Mouse (Mus musculus) left cerebral cortex, postnatal 36 days (tissue): Measurements from ENCODE around the gene Tmem186. TPM values are rescaled to one million over a fixed set of nuclear protein-coding genes. Genes with fewer than 3 reads are reported as not detected.
A peak's percentile ranks its signal among the peaks of the same experiment; 100 is the strongest.

Experiments used
- DNase-seq, 2 experiments: peaks; one replicate each; pipeline ENCODE4 v3.0.0; 2021 to 2022; ENCODE audit warnings: low spot score in 2 of 2, mixed read lengths in 1 of 2
- intact Hi-C: fragments of 180-260 bp; cut with DNase I; formaldehyde crosslinking; loops from one replicate; pipeline ENCODE4 v1.15.1; 2025
- total RNA-seq, 2 experiments: library from RNA; stranded (reverse); gene quantifications; 2 replicates each; pipeline ENCODE4 v1.2.3; 2021

Tmem186 gene
- total RNA-seq, 2 experiments from 2014 or later: 12.0 to 13.4 TPM

DNA sequence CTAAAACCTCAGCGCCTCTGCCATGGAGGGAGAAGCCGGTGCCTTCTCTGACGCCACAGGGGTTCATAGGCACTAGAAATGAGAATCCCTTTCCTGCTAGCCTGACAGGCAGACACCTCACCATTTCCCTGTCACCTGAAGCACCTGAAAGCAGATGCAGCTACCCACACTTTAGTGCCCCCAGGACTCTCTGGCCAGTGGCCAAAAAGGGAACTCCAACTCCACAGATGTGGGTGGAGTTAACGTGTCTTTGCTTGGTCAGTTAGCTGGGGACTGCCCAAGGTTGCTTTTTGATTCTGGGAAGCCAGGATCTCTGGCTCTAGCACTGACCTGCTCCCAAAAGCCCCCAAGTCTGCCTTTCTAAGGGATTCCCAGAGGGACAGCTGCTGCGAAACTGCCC, 31.9 kb upstream of the Tmem186 start:
- intact Hi-C loops: no loop called here
- no peak for DNase-seq

DNA sequence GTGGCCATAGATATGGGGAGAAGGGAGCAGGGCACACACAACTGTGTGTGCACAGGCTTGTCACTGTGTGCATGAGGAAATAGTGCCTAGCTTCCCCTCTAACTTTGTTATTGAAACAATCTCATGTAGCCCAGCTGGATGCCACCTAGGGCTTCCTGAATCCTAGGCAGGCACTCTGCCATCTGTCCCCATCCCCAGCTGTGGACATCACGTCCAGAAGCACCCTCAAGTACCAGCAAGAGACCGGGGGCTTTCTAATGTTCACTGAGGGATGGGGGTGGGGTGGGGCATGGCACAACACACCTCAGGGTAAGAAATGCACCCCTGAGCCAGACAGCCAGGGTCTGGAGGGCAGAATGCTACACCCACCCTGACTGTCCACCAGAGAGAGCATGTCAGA, 30.9 kb upstream of the Tmem186 start:
- intact Hi-C loops: no loop called here

DNA sequence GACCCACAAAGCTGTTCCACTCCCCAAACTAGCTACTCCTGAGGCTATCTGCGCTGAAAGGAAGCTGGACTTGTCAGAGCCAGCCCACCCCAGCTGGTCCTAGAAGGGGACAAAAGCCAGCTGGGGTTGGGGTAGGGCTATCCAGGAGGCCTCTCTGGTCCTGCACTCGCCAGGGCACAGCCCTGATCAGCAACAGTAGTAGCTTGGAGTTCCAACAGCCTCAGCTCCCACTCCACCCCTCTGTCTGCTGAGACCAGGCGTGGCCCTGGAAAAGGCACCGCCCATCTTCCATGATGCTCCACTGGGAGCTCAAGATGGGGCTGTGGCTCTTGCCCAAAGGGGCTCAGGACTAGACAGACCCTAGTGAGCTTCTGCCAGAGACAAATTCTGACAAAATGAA, 30.3 kb upstream of the Tmem186 start:
- intact Hi-C loops: no loop called here
- no peak for DNase-seq

More for the DNA sequence above, 30.9 kb upstream of the Tmem186 start:
- no peak for DNase-seq

DNA sequence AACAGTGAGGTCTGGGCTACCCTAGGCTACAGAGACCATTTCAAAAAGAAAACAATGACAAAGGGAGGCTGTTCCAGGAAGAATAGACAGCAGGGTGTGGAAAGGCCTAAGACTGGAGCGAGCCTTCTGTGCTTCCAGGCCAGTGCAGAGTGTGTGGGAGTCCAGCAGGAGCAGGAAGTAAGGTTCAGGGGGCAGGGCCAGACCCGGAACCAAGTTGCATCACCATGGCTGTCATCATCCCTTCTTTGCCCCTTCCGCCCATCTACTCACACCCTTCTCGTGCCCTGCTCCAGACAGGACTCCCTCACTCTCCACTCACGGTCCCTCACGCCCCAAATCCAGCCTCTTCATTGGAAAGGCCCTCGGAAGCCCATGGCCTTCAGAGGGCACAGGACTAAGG, 29.7 kb upstream of the Tmem186 start:
- no peak for DNase-seq
- intact Hi-C loops: no loop called here

DNA sequence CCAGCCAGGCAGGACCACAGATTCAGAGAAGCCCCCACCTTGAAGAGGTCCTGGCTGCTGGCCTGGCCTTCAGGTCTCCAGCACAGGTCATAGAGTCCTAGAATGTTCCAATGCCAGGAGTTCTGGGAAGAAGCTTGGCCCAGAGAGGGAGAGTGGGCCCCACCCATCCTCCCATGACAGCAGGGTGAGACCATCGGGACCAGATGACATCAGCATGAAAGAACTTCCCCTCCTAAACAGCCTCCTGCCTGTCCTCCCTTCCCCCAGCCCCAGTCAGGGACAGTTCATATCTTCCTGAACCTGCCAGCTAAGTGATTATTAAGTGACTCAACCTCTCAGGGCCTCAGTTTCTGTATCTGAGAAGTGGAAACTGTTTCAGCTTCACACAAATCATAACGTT, 28.9 kb upstream of the Tmem186 start:
- no peak for DNase-seq
- intact Hi-C loops: no loop called here

DNA sequence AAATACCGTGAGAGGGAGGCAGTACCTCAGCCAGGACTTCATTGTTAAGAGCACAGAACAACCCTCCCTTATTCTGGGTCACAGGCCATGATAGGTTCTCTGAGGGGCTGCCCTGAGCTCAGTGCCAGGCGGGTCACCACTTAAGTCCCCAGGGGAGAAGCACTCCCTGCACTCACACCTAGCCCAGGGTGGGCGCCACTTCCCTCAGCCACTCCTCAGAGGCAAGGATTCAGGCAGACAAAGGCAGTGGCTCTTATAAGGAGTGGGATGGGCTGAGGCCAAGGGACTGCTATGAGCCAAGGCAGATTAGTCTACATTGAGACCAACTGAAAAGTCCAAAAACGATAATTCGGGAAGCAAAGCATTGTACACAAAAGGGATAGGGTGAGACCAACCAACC, 27.9 kb upstream of the Tmem186 start:
- intact Hi-C loops: no loop called here
- DNase-seq: no peak

DNA sequence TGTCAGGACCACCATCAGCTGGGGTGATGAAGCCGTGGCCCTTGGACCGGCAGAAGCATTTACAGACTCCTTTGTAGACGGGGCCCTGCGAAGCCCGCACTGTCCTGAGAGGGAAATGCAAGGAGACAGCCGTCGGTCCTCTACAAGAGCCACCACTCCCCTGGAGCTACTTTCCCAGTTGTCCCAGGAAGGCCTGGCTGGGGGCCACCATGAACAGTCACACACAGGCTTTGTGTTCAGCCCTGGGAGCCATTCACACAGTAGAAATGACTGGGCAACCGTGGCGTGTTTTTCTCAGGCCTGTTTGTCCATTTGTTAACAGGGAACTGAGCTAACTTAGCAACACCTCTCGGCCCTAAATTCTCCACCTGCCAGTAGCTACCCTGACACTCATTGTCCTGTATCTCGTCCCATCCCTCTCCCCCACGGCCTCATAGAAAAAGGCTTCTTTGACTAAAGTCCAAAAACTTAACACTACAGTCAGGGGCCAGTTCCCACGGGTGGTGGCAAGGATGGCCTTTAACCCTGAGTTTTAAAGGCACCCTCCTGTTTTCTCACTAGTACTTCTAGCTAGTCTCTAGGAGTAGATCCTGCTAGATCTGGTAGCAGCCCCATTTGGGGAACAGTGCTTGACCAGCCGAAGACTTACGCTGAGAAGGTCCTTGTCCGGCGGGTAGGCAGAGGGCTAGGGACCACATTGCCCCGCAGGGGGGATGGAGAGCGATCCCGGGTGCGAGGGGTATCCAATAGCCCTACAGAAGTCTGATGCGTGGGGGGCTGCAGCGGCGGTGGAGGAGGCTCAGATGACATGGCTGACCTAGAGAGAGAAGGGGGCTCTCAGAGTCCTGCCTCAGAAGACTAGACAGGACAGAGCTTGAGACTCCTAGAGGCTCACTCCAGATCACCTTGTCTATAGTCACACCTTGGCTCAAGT, 26.4 kb upstream of the Tmem186 start:
- intact Hi-C loops: no loop called here
- no peak for DNase-seq

DNA sequence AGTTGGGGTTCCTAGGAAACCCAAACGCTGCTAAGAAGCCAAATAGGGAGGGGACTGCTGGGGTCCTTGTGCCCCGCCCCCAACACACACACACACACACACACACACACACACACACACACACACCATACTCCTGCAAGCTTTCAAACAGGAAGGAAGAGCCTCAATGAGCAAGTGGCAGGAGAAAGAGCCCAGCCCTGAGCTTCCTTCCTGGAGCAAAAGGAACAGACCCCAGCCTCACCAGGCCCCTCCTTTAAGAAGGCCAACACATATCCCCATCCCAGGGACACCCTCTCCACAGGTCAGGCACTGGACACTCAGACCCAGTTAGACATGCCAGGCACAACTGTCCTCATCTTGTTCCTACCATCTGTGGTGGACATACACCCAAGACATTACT, 25.5 kb upstream of the Tmem186 start:
- DNase-seq: no peak
- intact Hi-C loops: no loop called here

DNA sequence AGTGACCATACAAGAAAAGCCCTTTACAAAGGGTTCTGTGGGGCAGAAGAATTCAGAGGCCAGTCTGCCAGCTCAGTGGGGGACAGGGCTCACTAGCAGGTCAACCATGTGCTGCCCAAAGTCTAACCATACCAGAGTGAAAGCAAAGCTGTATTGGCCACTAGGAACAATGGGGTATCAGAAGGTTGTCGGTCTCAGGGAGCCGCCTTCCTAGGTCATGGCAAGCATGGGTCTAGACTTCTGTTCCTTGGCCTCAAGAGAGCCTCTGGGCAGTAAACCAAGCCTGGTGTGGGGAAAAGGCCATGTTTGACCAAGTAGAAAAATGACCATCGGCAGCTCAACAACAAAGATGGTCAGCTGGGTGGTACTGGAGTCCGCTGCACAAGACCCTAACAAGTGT, 21.3 kb upstream of the Tmem186 start:
- intact Hi-C loops: no loop called here
- no peak for DNase-seq

DNA sequence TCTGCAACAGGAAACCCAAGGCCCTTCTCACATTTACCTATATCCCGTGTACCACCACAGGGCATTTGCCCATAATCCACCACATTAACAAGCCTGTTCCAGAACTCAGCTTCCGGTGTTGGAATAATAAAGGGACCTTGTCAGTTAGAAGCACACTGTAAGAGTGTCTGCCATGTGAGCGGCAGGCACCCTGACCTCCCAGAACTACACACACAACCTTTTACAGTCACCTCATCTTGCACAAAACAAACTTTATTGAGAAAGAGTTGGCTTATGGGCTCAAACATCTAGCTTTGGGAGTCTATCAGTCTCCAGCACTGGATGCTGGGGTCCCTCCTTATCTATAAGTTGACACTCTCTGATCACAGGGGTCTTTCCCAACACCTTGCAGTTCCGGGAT, 20.8 kb upstream of the Tmem186 start:
- intact Hi-C loops: no loop called here
- DNase-seq: no peak

DNA sequence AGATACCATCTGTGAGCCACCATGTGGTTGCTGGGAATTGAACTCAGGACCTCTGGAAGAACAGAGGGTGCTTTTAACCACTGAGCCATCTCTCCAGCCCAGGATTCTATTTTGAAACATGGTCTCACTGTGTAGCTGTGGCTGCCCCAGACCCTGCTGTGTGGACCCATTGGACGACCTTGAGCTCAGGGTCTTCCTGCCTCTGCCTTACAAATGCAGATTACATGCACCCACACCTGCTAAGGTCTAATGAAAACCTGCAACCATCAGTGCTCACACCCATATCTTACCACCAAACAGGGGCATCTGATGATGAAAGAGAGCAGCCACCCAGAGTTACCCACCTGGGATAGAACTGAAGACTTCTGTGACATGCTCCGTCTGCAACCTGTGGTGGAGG, 18.7 kb upstream of the Tmem186 start:
- intact Hi-C loops: no loop called here
- no peak for DNase-seq

DNA sequence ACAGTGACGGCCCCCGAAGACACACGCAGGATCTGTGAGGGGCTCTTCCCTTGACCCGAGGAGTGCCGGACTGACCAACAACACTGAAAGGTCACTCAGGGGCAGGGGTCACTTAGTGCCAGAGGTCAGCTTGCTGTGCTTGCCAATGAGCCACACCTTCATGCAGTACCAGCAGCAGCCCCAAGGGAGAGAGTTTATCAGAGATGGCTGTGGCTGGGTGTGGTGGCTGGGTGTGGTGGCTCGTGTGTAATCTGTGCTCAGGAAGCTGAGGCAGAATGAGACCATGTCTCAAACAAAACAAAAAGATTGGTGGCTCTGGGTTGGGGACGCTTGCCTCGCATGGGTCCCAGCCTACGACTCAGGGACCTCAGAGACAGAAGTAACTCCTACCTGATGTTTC, 18.1 kb upstream of the Tmem186 start:
- DNase-seq: no peak
- intact Hi-C loops: no loop called here

DNA sequence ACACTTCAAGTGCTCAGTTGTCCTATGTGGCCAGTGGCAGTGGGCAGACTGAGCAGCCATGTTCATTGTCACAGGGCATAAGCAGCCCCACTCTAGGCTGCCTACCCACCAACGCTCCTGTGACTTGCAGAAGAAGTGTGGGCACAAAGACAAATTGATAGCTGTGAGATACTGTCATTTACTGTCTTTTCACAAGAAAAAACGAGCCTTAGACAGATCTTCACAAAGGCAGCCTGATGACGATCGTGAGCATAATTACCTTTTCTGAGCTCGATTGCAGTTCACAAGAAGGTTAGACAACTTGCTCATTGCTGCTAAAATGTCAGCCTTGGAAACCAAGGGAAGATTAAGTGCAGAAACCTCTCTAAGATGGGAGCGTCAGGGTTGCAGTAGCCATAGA, 17.6 kb upstream of the Tmem186 start:
- intact Hi-C loops: no loop called here
- no peak for DNase-seq

DNA sequence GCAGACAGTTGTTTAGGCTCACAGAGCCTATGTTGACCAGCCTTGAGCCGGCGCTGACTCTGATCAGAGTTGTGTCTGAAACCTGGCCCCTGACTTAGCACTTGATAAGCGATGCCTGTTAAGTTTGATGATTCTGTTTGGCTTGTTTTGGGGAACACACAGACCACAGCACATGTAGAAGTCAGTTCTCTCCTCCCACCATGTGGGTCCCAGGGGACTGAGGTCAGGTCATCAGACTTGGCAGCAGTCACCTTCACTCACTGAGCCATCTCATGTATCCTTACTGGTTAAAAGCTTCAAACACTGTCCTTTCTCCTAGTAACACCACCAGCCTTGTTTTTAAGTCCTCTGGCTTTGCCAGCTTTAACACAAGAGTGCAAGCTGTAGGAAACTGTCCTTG, 12.5 kb upstream of the Tmem186 start:
- DNase-seq: no peak

DNA sequence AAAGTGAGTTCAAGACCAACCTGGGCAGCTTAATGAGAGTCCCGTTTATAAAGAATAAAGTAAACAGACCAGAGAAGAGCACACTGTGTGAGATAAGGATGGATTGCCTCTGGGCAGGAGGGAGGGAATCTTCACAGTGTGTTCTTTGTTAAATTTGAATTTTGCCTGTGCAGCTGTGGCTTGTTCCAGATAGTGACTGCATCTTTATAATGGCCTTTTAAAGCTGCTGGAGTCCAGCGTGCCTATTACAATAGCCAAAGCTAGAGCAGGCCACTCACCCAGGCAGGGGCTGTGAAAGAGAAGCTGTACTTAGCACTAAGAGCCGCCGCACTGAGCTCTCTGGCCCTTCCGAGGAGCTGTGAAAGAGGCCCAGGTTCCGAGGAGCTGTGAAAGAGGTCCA, 8.0 kb upstream of the Tmem186 start:
- intact Hi-C loops: no loop called here
- no peak for DNase-seq

More for the DNA sequence above, 12.5 kb upstream of the Tmem186 start:
- intact Hi-C loops: no loop called here

DNA sequence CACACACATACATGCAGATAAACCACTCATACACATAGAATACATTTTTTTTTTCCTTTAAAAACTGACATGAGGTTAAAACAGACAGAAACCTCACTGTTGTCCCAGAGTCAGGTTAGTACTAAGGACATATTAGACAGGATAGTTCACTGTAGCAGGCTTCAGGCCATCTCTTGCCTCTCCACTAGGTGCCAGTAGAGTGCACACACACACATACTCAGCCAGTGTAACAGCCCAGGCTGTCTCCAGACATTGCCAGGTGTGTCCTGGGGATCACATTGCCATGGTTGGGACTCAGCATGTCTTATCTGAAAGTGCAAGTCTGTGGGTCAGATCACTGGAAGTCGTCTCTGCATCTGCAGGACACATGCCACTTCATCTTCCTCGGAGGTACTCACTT, 6.3 kb upstream of the Tmem186 start:
- intact Hi-C loops: no loop called here
- DNase-seq: peak in 1 of 2 experiments; percentile 30

DNA sequence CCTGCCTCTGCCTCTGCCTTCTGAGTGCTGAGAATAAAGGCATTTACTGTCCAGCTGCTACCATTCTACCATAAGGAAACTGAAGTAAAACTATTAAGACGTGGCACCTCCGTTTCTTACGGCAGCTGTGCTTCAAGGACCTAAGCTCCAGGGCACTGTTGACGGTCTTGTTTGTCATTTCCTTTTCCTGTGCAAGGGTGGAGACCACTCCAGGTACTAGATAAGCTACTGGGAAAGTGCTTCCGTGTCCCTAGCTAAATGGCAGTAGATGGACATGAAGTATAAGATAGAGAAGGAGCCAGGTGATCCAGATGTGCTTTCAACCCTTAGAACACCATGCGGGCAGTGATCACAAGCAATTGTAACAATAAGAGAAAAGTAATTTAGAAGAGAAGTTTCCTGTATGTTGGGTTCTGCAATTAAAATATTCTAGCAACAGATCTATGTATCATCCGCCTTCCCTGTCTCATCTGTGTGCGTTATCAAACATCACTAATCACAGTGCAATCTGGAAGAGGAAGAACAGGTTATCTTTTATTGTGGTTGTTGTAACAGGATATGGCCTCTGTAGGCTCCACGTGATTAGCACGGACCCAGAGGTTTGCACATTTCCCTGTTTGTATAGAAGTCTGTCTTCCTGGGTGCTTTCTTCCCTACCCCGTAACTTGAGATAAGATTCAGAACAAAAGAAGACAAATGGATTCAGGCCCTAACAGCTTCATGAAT, 2.1 kb upstream of the Tmem186 start:
- no peak for DNase-seq
- intact Hi-C loops: loop anchor here (5.0 kb wide), 2 partner anchors 33 to 127 kb away; partner anchors contain the start of genes Abat and Carhsp1

DNA sequence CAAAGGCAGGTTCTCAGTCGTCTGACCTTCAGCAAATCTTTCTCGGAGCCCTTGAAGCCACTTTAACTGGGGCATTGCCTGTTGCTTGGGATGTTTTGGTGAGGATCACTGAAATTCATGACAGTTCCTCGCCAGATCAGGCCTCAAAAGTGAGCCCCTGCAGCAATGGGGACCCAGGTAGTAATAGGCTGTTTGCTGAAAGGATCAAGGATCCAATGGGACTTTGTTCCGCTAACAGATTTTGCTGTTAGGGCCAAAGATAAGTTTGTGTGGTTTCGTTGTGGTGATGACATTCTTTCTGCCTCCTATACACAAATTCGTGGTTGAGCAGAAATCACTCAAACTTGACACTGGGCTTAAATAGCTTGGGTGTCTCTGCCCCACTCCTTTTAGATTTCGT, 619 bp upstream of the Tmem186 start:
- DNase-seq: no peak
- intact Hi-C loops: loop anchor here (5.0 kb wide), 2 partner anchors 34 to 126 kb away; partner anchors contain the start of genes Abat and Carhsp1

DNA sequence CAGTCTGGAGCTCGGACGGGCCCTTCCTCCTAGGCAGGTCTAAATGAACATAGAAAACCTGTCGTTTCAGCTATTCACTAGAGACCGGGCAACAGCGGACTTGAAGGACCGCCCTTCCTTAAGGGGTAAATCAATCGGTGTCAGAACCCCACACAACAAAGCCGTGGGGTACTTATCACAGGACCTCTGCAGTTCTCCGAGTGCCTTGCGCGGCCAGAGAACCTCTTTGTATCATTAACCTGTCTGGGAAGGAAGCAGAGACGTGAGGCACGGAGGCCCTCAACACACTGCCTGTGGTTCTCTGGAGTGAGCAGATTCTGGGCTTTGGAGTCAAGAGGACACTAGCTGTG, 670 bp downstream of the Tmem186 start:
- intact Hi-C loops: loop anchor here (5.0 kb wide), 2 partner anchors 35 to 125 kb away; partner anchors contain the start of genes Abat and Carhsp1

DNA sequence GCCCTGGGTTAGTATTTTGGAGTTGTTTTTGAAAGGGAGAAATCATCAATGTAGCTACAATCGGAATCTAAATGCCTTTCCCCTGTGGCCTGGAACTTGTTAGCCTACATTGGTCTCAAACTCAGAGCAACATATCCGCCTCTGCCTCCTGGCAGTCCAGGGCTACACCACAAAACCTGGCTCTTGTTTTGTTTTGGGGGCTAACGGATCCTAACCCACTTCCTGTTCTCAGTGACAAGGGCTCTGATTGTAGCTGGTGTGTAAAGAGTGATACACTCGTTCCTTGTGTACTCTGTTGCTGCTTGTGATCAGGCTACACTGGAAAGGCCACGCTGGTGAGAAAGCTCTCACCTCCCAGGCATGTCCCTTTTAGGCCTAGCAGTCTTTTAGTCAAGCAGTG, 6.1 kb downstream of the Tmem186 start:
- no peak for DNase-seq
- intact Hi-C loops: no loop called here

More for the DNA sequence above, 670 bp downstream of the Tmem186 start:
- no peak for DNase-seq

DNA sequence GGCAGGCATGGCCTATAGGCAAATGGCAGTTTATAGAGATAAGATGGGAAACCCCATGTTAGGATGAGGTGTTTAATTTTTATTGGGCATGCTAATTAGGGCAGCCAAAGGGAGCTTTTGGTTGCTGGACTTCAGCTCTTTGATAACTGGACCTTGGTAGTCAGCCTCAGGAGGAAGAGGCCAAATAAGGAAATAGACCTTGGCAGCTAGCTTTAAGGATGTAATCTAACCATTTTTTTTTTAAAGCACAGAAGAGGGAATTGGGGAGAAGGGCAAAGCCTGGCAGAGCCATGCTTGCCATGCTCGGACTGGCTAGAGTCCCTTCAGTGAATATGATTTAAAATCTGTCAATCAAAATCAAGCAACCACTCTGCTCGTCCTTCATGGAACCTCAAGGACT, 7.1 kb downstream of the Tmem186 start:
- DNase-seq: no peak
- intact Hi-C loops: no loop called here
